Mouse (Mus musculus): ENCODE measurements around the gene Disp2. TPM values are rescaled to one million over a fixed set of nuclear protein-coding genes. Genes with fewer than 3 reads are reported as not detected.

The Disp2 gene
- total and polyA plus RNA-seq, 3 experiments = 0.15 to 0.43 TPM; not detected in 1

DNA sequence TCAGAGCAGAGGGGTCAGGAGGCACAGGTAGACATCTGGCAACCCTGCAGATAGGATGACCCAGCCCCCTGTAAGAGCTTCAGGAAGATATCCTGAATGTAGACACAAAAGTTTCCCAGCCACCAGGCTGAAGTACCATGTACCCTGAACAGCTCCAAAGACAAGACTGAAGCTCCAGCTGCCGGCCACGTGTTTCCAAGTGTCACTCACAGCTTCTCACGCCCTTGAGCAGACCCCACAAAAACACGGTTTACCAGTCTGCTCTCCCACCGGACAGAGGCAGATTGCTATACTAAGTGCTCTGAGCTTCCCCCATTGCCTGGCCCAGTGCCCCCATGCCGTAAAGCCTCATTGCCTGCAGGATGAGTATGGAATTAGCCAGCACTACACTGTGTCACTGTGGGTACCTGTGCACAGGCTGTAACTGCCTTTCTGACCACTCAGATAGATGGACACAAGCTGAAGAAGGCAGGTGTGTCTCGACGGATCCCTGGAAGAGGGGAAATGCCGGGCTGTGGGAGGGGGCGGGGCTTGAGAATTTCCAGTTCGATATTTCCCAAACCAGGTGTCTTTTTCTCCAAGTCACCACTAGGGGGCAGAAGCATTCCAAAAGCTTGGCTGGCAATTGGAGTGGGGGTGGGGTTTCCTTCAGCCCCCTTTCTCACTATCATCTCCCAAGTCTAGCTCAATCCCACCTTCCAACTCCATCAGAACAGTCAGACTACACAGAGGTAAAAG lies 15.3 kb upstream of the Disp2 start (continued):
- peak; percentile 70 for TF ChIP-seq MAX (IDR thresholded peaks at IDR 0.05; ENCODE audit: low read length)
- TF ChIP-seq KAT2A (conservative IDR thresholded peaks at IDR 0.05; ENCODE audit: low read depth, low read length) = no peak
- no peak for TF ChIP-seq E2F4 (IDR thresholded peaks at IDR 0.05; ENCODE audit: borderline replicate concordance, low read depth, low read length)
- no peak for TF ChIP-seq ELF1 (IDR thresholded peaks at IDR 0.05; ENCODE audit: low read depth, low read length)
- TF ChIP-seq ZC3H11A (IDR thresholded peaks at IDR 0.05; ENCODE audit: low read depth, low read length) = peak; percentile 65
- TF ChIP-seq BHLHE40 (IDR thresholded peaks at IDR 0.05; ENCODE audit: borderline replicate concordance, low read depth, low read length) = 0 out of 2 replicates have a peak, but pooled peaks have one; percentile 21
- no peak for TF ChIP-seq NRF1 (IDR thresholded peaks at IDR 0.05; ENCODE audit: insufficient read depth, low read depth, low read length, poor library complexity, severe bottlenecking)
- peak; percentile 66 for TF ChIP-seq SIN3A (IDR thresholded peaks at IDR 0.05; ENCODE audit: low read length)
- no peak for TF ChIP-seq JUND (IDR thresholded peaks at IDR 0.05; ENCODE audit: low read depth, low read length)
- TF ChIP-seq MAFK (IDR thresholded peaks at IDR 0.05; ENCODE audit: borderline replicate concordance, low read depth, low read length) = no peak
- TF ChIP-seq GABPA (IDR thresholded peaks at IDR 0.05; ENCODE audit: low read depth, low read length) = no peak
- no peak for TF ChIP-seq MYB (IDR thresholded peaks at IDR 0.05; ENCODE audit: low read depth, low read length)
- no peak for TF ChIP-seq ZNF384 (IDR thresholded peaks at IDR 0.05; ENCODE audit: low read depth, low read length)
- TF ChIP-seq POLR2AphosphoS2 (IDR thresholded peaks at IDR 0.05; ENCODE audit: low read length) = no peak
- no peak for TF ChIP-seq USF2 (IDR thresholded peaks at IDR 0.05; ENCODE audit: borderline replicate concordance in 1 of 2, insufficient read depth in 1 of 2, low read depth in 1 of 2, low read length in 2 of 2)
- no peak for TF ChIP-seq MEF2A (IDR thresholded peaks at IDR 0.05; ENCODE audit: extremely low read depth, insufficient replicate concordance, low read depth, low read length, poor library complexity, severe bottlenecking)
- peak; percentile 75 for TF ChIP-seq RAD21 (IDR thresholded peaks at IDR 0.05; ENCODE audit: low read depth, low read length)

DNA sequence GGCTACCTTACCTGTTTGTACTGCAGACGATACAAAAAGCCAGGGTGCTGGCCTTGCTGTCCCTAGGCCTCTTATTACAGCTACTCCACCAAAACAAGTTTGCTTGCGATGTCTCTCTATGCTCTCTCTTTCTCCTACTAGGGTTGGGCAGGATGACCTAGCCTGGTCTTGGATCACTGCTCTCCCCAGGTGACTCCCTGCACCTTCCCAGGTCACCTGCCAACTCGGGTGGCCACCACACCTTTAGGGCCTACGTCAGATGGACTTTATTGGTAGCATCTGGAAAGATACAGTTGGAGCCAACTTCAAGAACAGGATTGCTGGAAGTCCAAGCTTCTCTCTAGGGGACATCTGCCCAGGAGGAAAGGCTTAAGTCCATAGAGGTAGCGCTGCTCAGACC lies 14.6 kb upstream of the Disp2 start:
- H3K4me3 ChIP-seq (ENCODE audit: control insufficient read depth in 1 of 2, insufficient read depth in 1 of 2, low read depth in 2 of 2, low read length in 2 of 2) = no peak overlapping the region
- H3K9ac ChIP-seq (ENCODE audit: control insufficient read depth, low read depth, low read length, poor library complexity, severe bottlenecking) = no peak overlapping the region
- H3K36me3 ChIP-seq (ENCODE audit: control insufficient read depth in 1 of 2, insufficient read depth in 2 of 2, low read length in 2 of 2) = peaks cover 0 to 8% of the 10 kb centered on the region in 2 experiments; a peak in 2 of 4 replicates
- H3K27me3 ChIP-seq (ENCODE audit: control insufficient read depth in 1 of 2, insufficient read depth in 2 of 2, low read length in 2 of 2) = no peaks in the 10 kb centered on the region
- no peak overlapping the region for H3K27ac ChIP-seq (ENCODE audit: control insufficient read depth, low read depth, low read length)
- H3K79me2 ChIP-seq (ENCODE audit: control insufficient read depth, insufficient read depth, low read length, poor library complexity) = peaks cover 3% of the 10 kb centered on the region
- H3K4me1 ChIP-seq (ENCODE audit: control insufficient read depth in 1 of 2, insufficient read depth in 2 of 2, low read length in 2 of 2) = peaks cover 3 to 25% of the 10 kb centered on the region in 2 experiments; a peak in 3 of 4 replicates
- no peak for TF ChIP-seq GABPA (IDR thresholded peaks at IDR 0.05; ENCODE audit: low read depth, low read length)
- no peak for TF ChIP-seq POLR2AphosphoS2 (IDR thresholded peaks at IDR 0.05; ENCODE audit: low read length)
- TF ChIP-seq NELFE (IDR thresholded peaks at IDR 0.05; ENCODE audit: low read depth, low read length) = no peak
- no peak for TF ChIP-seq EP300 (IDR thresholded peaks at IDR 0.05; ENCODE audit: low read depth in 1 of 2, low read length in 2 of 2)
- no peak for TF ChIP-seq POLR2AphosphoS5 (IDR thresholded peaks at IDR 0.05; ENCODE audit: borderline replicate concordance, low read depth, low read length)
- no peak for TF ChIP-seq KAT2A (conservative IDR thresholded peaks at IDR 0.05; ENCODE audit: low read depth, low read length)
- TF ChIP-seq HCFC1 (IDR thresholded peaks at IDR 0.05; ENCODE audit: low read depth, low read length) = no peak
- TF ChIP-seq USF2 (IDR thresholded peaks at IDR 0.05; ENCODE audit: borderline replicate concordance in 1 of 2, insufficient read depth in 1 of 2, low read depth in 1 of 2, low read length in 2 of 2) = no peak
- no peak for TF ChIP-seq RCOR1 (IDR thresholded peaks at IDR 0.05; ENCODE audit: low read depth, low read length)
- TF ChIP-seq POLR2A (IDR thresholded peaks at IDR 0.05; ENCODE audit: control insufficient read depth in 1 of 2, insufficient read depth in 1 of 2, low read depth in 1 of 2, low read length in 2 of 2, poor library complexity in 1 of 2) = no peak
- TF ChIP-seq MYC (IDR thresholded peaks at IDR 0.05; ENCODE audit: low read depth, low read length) = no peak
- no peak for TF ChIP-seq TBP (IDR thresholded peaks at IDR 0.05; ENCODE audit: low read depth, low read length)
- TF ChIP-seq ELF1 (IDR thresholded peaks at IDR 0.05; ENCODE audit: low read depth, low read length) = no peak
- no peak for TF ChIP-seq BHLHE40 (IDR thresholded peaks at IDR 0.05; ENCODE audit: borderline replicate concordance, low read depth, low read length)
- H3K9me3 ChIP-seq (replicated peaks; ENCODE audit: insufficient read depth, low read length) = no peaks in the 10 kb centered on the region
- no peak for DNase-seq (ENCODE audit: low read depth, low spot score)

Measured in MEL (cell line).